Mouse (Mus musculus) cerebellum, adult 2 months (tissue): ENCODE results near the gene Upb1.

Experiments used
- CTCF ChIP-seq: fragments of 200-500 bp; IDR thresholded peaks from 2 replicates; pipeline ENCODE4 v1.5.1; 2011; ENCODE audit warnings: low read depth, mild to moderate bottlenecking, control low read depth, low read length, moderate library complexity, borderline replicate concordance; ENCODE audit not compliant: insufficient read depth
- POLR2A ChIP-seq: fragments of 200-500 bp; IDR thresholded peaks from 2 replicates; pipeline ENCODE4 v1.6.1; 2011; ENCODE audit warnings: low read length, control low read depth, borderline replicate concordance; ENCODE audit not compliant: insufficient read depth

DNA sequence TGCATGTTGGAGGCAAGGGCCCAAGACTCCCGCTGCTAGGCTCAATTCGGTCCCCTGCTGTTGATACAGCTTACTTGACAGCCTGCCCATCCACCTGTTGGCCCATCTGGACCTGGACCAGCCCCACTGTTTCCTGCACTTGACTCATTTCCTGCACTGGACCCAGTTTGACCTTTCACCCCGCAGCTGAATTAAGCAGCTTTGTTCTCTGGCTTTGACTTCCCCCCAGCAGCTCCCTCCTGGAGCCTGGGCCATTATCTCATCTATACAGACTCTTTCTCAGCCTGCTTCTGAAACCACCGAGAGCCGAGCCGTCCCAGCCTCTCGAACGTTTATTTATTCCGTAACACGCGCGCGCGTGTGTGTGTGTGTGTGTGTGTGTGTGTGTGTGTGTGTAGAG lies 3.9 kb upstream of the Upb1 start:
- TF ChIP-seq POLR2A (no peak), CTCF (no peak)
